In genomic region chr11:95808448-95809011, GRCm38 (mm10) we compare ENCODE assay signal across 10 mouse cellular contexts. TPM values are rescaled to one million over a fixed set of nuclear protein-coding genes. Genes with fewer than 3 reads are reported as not detected.
A peak's percentile ranks its signal among the peaks of the same experiment; 100 is the strongest.
DNase-seq lines count a peak whose midpoint lies in the region; ATAC-seq and TF ChIP-seq lines count a peak whose summit lies in the region.
"Had no signal": no experiment of that assay in that cellular context is flagged by ENCODE, and none has a peak within 500 bp of the region (broad histone marks: within the 10 kb centered on the region; RNA-seq: fewer than 3 reads in every experiment).

No protein-coding gene starts in this region.

- peak; percentile 56 for ATAC-seq in G1E (ENCODE audit: extremely low read depth, insufficient number of reproducible peaks, low FRiP score, poor library complexity, severe bottlenecking)
- peak; percentile 88 for ATAC-seq in megakaryocyte-erythroid progenitor cell, adult 5-6 weeks (replicated peaks; ENCODE audit: low FRiP score, low TSS enrichment, poor library complexity, severe bottlenecking)
- no peak for ATAC-seq in frontal cortex, adult (ENCODE audit: low TSS enrichment)

- no peaks in the 10 kb centered on the region for H3K36me3 ChIP-seq in G1E (replicated peaks)

- peak overlapping the region; percentile 14; the same call in 1 of the 2 replicates for H3K4me3 ChIP-seq in G1E (ENCODE audit: low read depth, low read length)

- H3K9me3 ChIP-seq in G1E (replicated peaks): peaks cover 7% of the 10 kb centered on the region

- DNase-seq in heart, adult 18-20 months: peak; percentile 42 to 70
- no peak for DNase-seq in heart, adult 8-10 months (ENCODE audit: low spot score)
- DNase-seq in G1E (ENCODE audit: low spot score): no peak
- peak; percentile 75 for DNase-seq in gastrocnemius, postnatal 25 days
- no peak for DNase-seq in layer of hippocampus, postnatal 36 days
- no peak for DNase-seq in lung, postnatal 25 days (ENCODE audit: low spot score)
- DNase-seq: kidney, postnatal 4 days; right cerebral cortex, postnatal 25 days had no signal

- no peak for TF ChIP-seq CTCF in G1E (IDR thresholded peaks at IDR 0.05; ENCODE audit: low read depth, low read length)

- H3K4me1 ChIP-seq in G1E (ENCODE audit: insufficient read depth, low read depth, low read length): peaks cover 72% of the 10 kb centered on the region

- no peaks in the 10 kb centered on the region for H3K27me3 ChIP-seq in G1E (ENCODE audit: insufficient read depth, low read length)

RNA-seq across cellular contexts. Expression of gene Phospho1, which starts 15.8 kb away (rescaled TPM):
- 100 to 1,000 TPM; 165 to 174 TPM for total RNA-seq in heart, adult 18-20 months (2021)
- total RNA-seq in heart, adult 8-10 months (2022): 100 to 1,000 TPM; 171 to 185 (median 175) TPM
- 34.5 and 43.0 TPM in 2 replicates for total RNA-seq in G1E (2014; fragmentation: Nextera tagmentation)
- 7.0 and 7.4 TPM in 2 replicates for total RNA-seq in G1E (2017)
- polyA plus RNA-seq in G1E (2012): 236 and 275 TPM in 2 replicates
- total RNA-seq in gastrocnemius, postnatal 25 days (2021): 100 to 1,000 TPM; 288 to 335 TPM
- total RNA-seq in megakaryocyte-erythroid progenitor cell, adult 5-6 weeks (2014; fragmentation: Nextera tagmentation): 5.6 and 7.5 TPM in 2 replicates
- total RNA-seq in megakaryocyte-erythroid progenitor cell, adult 5-6 weeks (2017): 0.56 and 3.2 TPM in 2 replicates
- 10 to 100 TPM; 55.8 to 62.3 TPM for total RNA-seq in layer of hippocampus, postnatal 36 days (2021)

RNA-seq across cellular contexts. Expression of gene Gngt2, which starts 28.5 kb away (rescaled TPM):
- 10 to 100 TPM; 19.2 to 22.1 TPM for total RNA-seq in heart, adult 18-20 months (2021)
- 10 to 100 TPM; 11.6 to 19.0 (median 15.7) TPM for total RNA-seq in heart, adult 8-10 months (2022)
- 40.9 and 50.3 TPM in 2 replicates for total RNA-seq in G1E (2014; fragmentation: Nextera tagmentation)
- 31.0 and 33.6 TPM in 2 replicates for total RNA-seq in G1E (2017)
- polyA plus RNA-seq in G1E (2012): 11.8 and 15.0 TPM in 2 replicates
- 1 to 10 TPM; 5.2 to 6.1 TPM for total RNA-seq in gastrocnemius, postnatal 25 days (2021)
- total RNA-seq in megakaryocyte-erythroid progenitor cell, adult 5-6 weeks (2014; fragmentation: Nextera tagmentation): 4.4 and 5.0 TPM in 2 replicates
- total RNA-seq in megakaryocyte-erythroid progenitor cell, adult 5-6 weeks (2017): 4.0 and 4.6 TPM in 2 replicates
- 1 to 10 TPM; 3.1 to 4.7 TPM for total RNA-seq in layer of hippocampus, postnatal 36 days (2021)

RNA-seq across cellular contexts. Expression of gene Abi3, which starts 33.7 kb away (rescaled TPM):
- 1 to 10 TPM; 9.2 to 9.9 TPM for total RNA-seq in heart, adult 18-20 months (2021)
- total RNA-seq in heart, adult 8-10 months (2022): 10 to 100 TPM in 1 of 4 experiments, 1 to 10 TPM in 3; 7.3 to 10.8 (median 8.8) TPM
- 22.7 and 29.2 TPM in 2 replicates for total RNA-seq in G1E (2014; fragmentation: Nextera tagmentation)
- 12.7 and 14.1 TPM in 2 replicates for total RNA-seq in G1E (2017)
- polyA plus RNA-seq in G1E (2012): 56.9 and 79.3 TPM in 2 replicates
- 1 to 10 TPM; 2.2 to 3.2 TPM for total RNA-seq in gastrocnemius, postnatal 25 days (2021)
- 5.9 and 8.9 TPM in 2 replicates for total RNA-seq in megakaryocyte-erythroid progenitor cell, adult 5-6 weeks (2014; fragmentation: Nextera tagmentation)
- 3.4 and 5.7 TPM in 2 replicates for total RNA-seq in megakaryocyte-erythroid progenitor cell, adult 5-6 weeks (2017)
- 1 to 10 TPM; 6.2 to 6.4 TPM for total RNA-seq in layer of hippocampus, postnatal 36 days (2021)

Comparison
In these comparisons a context has a peak if more than half of its experiments do, and no peak if none do; other contexts are left out.
1. DNase-seq: peak in heart, adult 18-20 months (2 of 2) and gastrocnemius, postnatal 25 days (single experiment); none in heart, adult 8-10 months (single experiment), G1E (single experiment), layer of hippocampus, postnatal 36 days (0 of 2) and lung, postnatal 25 days (single experiment).